Mouse (Mus musculus) kidney, postnatal 0 days (tissue): ENCODE data around the gene Slc18a2. TPM values are rescaled to one million over a fixed set of nuclear protein-coding genes. Genes with fewer than 3 reads are reported as not detected.

Experiments
- ATAC-seq: fragments of 200-750 bp; cut with Nextera tagmentation; replicated peaks from 2 replicates; pipeline ENCODE4 v1.8.0; 2017; ENCODE audit warnings: low read depth, moderate number of reproducible peaks, moderate TSS enrichment, moderate library complexity; ENCODE audit not compliant: low FRiP score
- DNase-seq: peaks from one replicate; pipeline ENCODE4 v3.0.0-alpha.2; 2016; ENCODE audit warnings: low spot score
- H3K27ac ChIP-seq: fragments of 300-500 bp; sonication (generic); 2 replicates; pipeline ENCODE4 v1.5.1; 2014; ENCODE audit warnings: mild to moderate bottlenecking
- H3K27me3 ChIP-seq: fragments of 300-500 bp; sonication (generic); 2 replicates; pipeline ENCODE4 v1.6.1; 2014; ENCODE audit warnings: low read length, mixed read lengths; ENCODE audit not compliant: insufficient read depth
- H3K36me3 ChIP-seq: fragments of 300-500 bp; sonication (generic); 2 replicates; pipeline ENCODE4 v1.6.1; 2014; ENCODE audit warnings: low read length, mixed read lengths; ENCODE audit not compliant: insufficient read depth
- H3K4me1 ChIP-seq: fragments of 300-500 bp; sonication (generic); replicated peaks from 2 replicates; pipeline ENCODE4 v1.6.1; 2014; ENCODE audit warnings: antibody characterized with exemption, low read length, mixed read lengths; ENCODE audit not compliant: insufficient read depth
- H3K4me2 ChIP-seq: fragments of 300-500 bp; sonication (generic); 2 replicates; pipeline ENCODE4 v1.6.1; 2014; ENCODE audit warnings: mild to moderate bottlenecking, low read length, moderate library complexity, mixed read lengths
- H3K4me3 ChIP-seq: fragments of 300-500 bp; sonication (generic); replicated peaks from 2 replicates; pipeline ENCODE4 v1.5.1; 2014; ENCODE audit warnings: low read depth, low read length
- H3K9ac ChIP-seq: fragments of 300-500 bp; sonication (generic); 2 replicates; pipeline ENCODE4 v1.6.1; 2014; ENCODE audit warnings: low read depth, low read length
- H3K9me3 ChIP-seq: fragments of 300-500 bp; sonication (generic); replicated peaks from 2 replicates; pipeline ENCODE4 v1.6.1; 2016; ENCODE audit warnings: low read length, inconsistent platforms, mixed read lengths
- CTCF ChIP-seq: IDR thresholded peaks from 2 replicates; pipeline ENCODE4 v1.5.1; 2016; ENCODE audit warnings: antibody characterized with exemption, low read depth, mild to moderate bottlenecking, moderate library complexity
- WGBS: fragments of 180-500 bp; shearing (Covaris S2); extraction: QIAGEN DNeasy Blood & Tissue Kit; methylation state at CpG from one replicate; pipeline ENCODE4 v1.1.7; 2014; 5-methylcytosine and 5-hydroxymethylcytosine counted together
- polyA plus RNA-seq: library from polyadenylated mRNA; unstranded; fragments of >200 nt; fragmentation: Nextera tagmentation; extraction: Ambion mirVana; gene quantifications from 2 replicates; pipeline ENCODE4 v1.2.1, GENCODE M21; 2015

Slc18a2 gene
- polyA plus RNA-seq, 1 experiment from 2014 or later: 4.1 TPM

- no peak for TF ChIP-seq CTCF
These were observed 25.7 kb upstream of the Slc18a2 start for GRCm38 (mm10) chr19:59235001-59235400.

GRCm38 (mm10) chr19:59236046-59236445, 24.6 kb upstream of the Slc18a2 start:
- H3K9me3 ChIP-seq: no peaks in the 10 kb centered on the region
- no peak for TF ChIP-seq CTCF
- no peak overlapping the region for H3K4me3 ChIP-seq
- no peak for ATAC-seq
- H3K4me2 ChIP-seq: no peak overlapping the region
- H3K9ac ChIP-seq: no peak overlapping the region
- H3K4me1 ChIP-seq: no peaks in the 10 kb centered on the region
- H3K27me3 ChIP-seq: no peaks in the 10 kb centered on the region
- WGBS: 77% methylated on average over 6 of the region's 6 CpGs
- H3K27ac ChIP-seq: no peak overlapping the region
- H3K36me3 ChIP-seq: no peaks in the 10 kb centered on the region
- no peak for DNase-seq

More at GRCm38 (mm10) chr19:59235001-59235400, 25.7 kb upstream of the Slc18a2 start:
- Histone ChIP-seq H3K9me3 (no peaks in the 10 kb centered on the region), H3K4me1 (no peaks in the 10 kb centered on the region), H3K27me3 (no peaks in the 10 kb centered on the region), H3K36me3 (no peaks in the 10 kb centered on the region), H3K4me3 (no peak overlapping the region), H3K4me2 (no peak overlapping the region), H3K9ac (no peak overlapping the region), H3K27ac (no peak overlapping the region)
- ATAC-seq (no peak), DNase-seq (no peak)
- 73% methylated on average over 18 of the region's 18 CpGs for WGBS

GRCm38 (mm10) chr19:59238630-59239029, 22.1 kb upstream of the Slc18a2 start:
- no peak for TF ChIP-seq CTCF
- Histone ChIP-seq H3K4me1 (no peaks in the 10 kb centered on the region), H3K9me3 (no peaks in the 10 kb centered on the region), H3K36me3 (no peaks in the 10 kb centered on the region), H3K4me3 (no peak overlapping the region), H3K27me3 (no peaks in the 10 kb centered on the region), H3K9ac (no peak overlapping the region), H3K4me2 (no peak overlapping the region), H3K27ac (no peak overlapping the region)
- no peak for ATAC-seq
- no peak for DNase-seq
- WGBS: 79% methylated on average over 3 of the region's 3 CpGs

GRCm38 (mm10) chr19:59239124-59239817, 21.4 kb upstream of the Slc18a2 start:
- Histone ChIP-seq H3K4me3 (no peak overlapping the region), H3K27ac (no peak overlapping the region), H3K4me2 (no peak overlapping the region), H3K36me3 (no peaks in the 10 kb centered on the region), H3K9ac (no peak overlapping the region), H3K9me3 (no peaks in the 10 kb centered on the region), H3K4me1 (no peaks in the 10 kb centered on the region), H3K27me3 (no peaks in the 10 kb centered on the region)
- peak; percentile 83 for ATAC-seq
- peak; percentile 85 for DNase-seq
- peak; percentile 100 for TF ChIP-seq CTCF
- WGBS: 22% methylated on average over 17 of the region's 17 CpGs

GRCm38 (mm10) chr19:59241987-59242386, 18.7 kb upstream of the Slc18a2 start:
- TF ChIP-seq CTCF: no peak
- H3K9ac ChIP-seq: no peak overlapping the region
- ATAC-seq (no peak), DNase-seq (no peak)
- 74% methylated on average over 4 of the region's 4 CpGs for WGBS
- no peak overlapping the region for H3K4me3 ChIP-seq
- no peaks in the 10 kb centered on the region for H3K4me1 ChIP-seq
- no peak overlapping the region for H3K27ac ChIP-seq
- no peaks in the 10 kb centered on the region for H3K9me3 ChIP-seq
- no peak overlapping the region for H3K4me2 ChIP-seq
- no peaks in the 10 kb centered on the region for H3K27me3 ChIP-seq
- H3K36me3 ChIP-seq: no peaks in the 10 kb centered on the region

GRCm38 (mm10) chr19:59243057-59243456, 17.6 kb upstream of the Slc18a2 start:
- Histone ChIP-seq H3K4me1 (no peaks in the 10 kb centered on the region), H3K4me3 (no peak overlapping the region), H3K27ac (no peak overlapping the region), H3K27me3 (no peaks in the 10 kb centered on the region), H3K4me2 (no peak overlapping the region), H3K9ac (no peak overlapping the region), H3K36me3 (no peaks in the 10 kb centered on the region), H3K9me3 (no peaks in the 10 kb centered on the region)
- ATAC-seq (no peak), DNase-seq (no peak)
- TF ChIP-seq CTCF: peak; percentile 17; the same call in 1 of the 2 replicates
- 82% methylated on average over 2 of the region's 2 CpGs for WGBS

GRCm38 (mm10) chr19:59248144-59248543, 12.6 kb upstream of the Slc18a2 start:
- TF ChIP-seq CTCF: no peak
- no peak for ATAC-seq
- Histone ChIP-seq H3K9me3 (no peaks in the 10 kb centered on the region), H3K27me3 (no peaks in the 10 kb centered on the region), H3K9ac (no peak overlapping the region), H3K4me2 (no peak overlapping the region), H3K27ac (no peak overlapping the region), H3K4me1 (no peaks in the 10 kb centered on the region), H3K36me3 (no peaks in the 10 kb centered on the region), H3K4me3 (no peak overlapping the region)
- 91% methylated on average over 4 of the region's 4 CpGs for WGBS
- no peak for DNase-seq
